Mouse (Mus musculus): ENCODE measurements around the gene Itsn1.

GRCm38 (mm10) chr16:91969516-91970031 lies 240.5 kb downstream of the Itsn1 start:
- no peak for TF ChIP-seq CTCF (IDR thresholded peaks at IDR 0.05; ENCODE audit: extremely low read depth, insufficient read depth, low read length)
- TF ChIP-seq POLR2A (IDR thresholded peaks at IDR 0.05; ENCODE audit: extremely low read depth, insufficient read depth, low read length): no peak

All from cortical plate, adult 2 months (tissue).